9 mouse cellular contexts compared by ENCODE assay signal in genomic region chr17:66447978-66448377, GRCm38 (mm10). TPM values are rescaled to one million over a fixed set of nuclear protein-coding genes. Genes with fewer than 3 reads are reported as not detected.
DNase-seq lines count a peak whose midpoint lies in the region; ATAC-seq lines count a peak whose summit lies in the region.
"Had no signal": no experiment of that assay in that cellular context is flagged by ENCODE, and none has a peak within 500 bp of the region (broad histone marks: within the 10 kb centered on the region; RNA-seq: fewer than 3 reads in every experiment).

No protein-coding gene starts in this region.

- WGBS in liver, embryonic 11.5 days = 7% methylated on average over 13 of the region's 13 CpGs
- under 1% methylated on average over 13 of the region's 13 CpGs for WGBS in forebrain, embryonic 11.5 days
- WGBS in intestine, embryonic 16.5 days = 4% methylated on average over 13 of the region's 13 CpGs
- WGBS in neural tube, embryonic 13.5 days = 2% methylated on average over 13 of the region's 13 CpGs

- peaks cover 62% of the 10 kb centered on the region for H3K27me3 ChIP-seq in liver, embryonic 11.5 days (replicated peaks; ENCODE audit: control insufficient read depth, insufficient read depth, low read length)
- peaks cover 6% of the 10 kb centered on the region; the same call in 1 of the 2 replicates for H3K27me3 ChIP-seq in forebrain, embryonic 11.5 days (ENCODE audit: control insufficient read depth, insufficient read depth, low read length)
- peaks cover 45% of the 10 kb centered on the region for H3K27me3 ChIP-seq in intestine, embryonic 16.5 days (replicated peaks; ENCODE audit: control insufficient read depth, insufficient read depth, low read length)
- peaks cover 13% of the 10 kb centered on the region; the same call in 1 of the 2 replicates for H3K27me3 ChIP-seq in neural tube, embryonic 13.5 days

- no peak overlapping the region for H3K27ac ChIP-seq in liver, embryonic 11.5 days (ENCODE audit: low read depth, low read length)
- no peak overlapping the region for H3K27ac ChIP-seq in forebrain, embryonic 11.5 days (ENCODE audit: low read depth, low read length)
- no peak overlapping the region for H3K27ac ChIP-seq in intestine, embryonic 16.5 days (ENCODE audit: low read length)
- peak overlapping the region; percentile 97 for H3K27ac ChIP-seq in neural tube, embryonic 13.5 days (replicated peaks)

- DNase-seq in liver, embryonic 11.5 days (ENCODE audit: low spot score) = no peak
- no peak for DNase-seq in liver
- no peak for DNase-seq in forebrain, embryonic 11.5 days (ENCODE audit: low spot score)
- DNase-seq in left cerebral cortex, adult 9 months (ENCODE audit: low spot score in 2 of 2) = no peak
- DNase-seq in frontal cortex, adult 2 months (ENCODE audit: extremely low spot score in 1 of 2, low spot score in 1 of 2) = no peak
- no peak for DNase-seq in kidney, postnatal 36 days

- H3K4me1 ChIP-seq in liver, embryonic 11.5 days (replicated peaks; ENCODE audit: control insufficient read depth, insufficient read depth, low read length) = no peaks in the 10 kb centered on the region; the same call in 1 of the 2 replicates
- peaks cover 24% of the 10 kb centered on the region for H3K4me1 ChIP-seq in forebrain, embryonic 11.5 days (replicated peaks; ENCODE audit: control insufficient read depth, insufficient read depth, low read length)
- peaks cover 18% of the 10 kb centered on the region for H3K4me1 ChIP-seq in intestine, embryonic 16.5 days (ENCODE audit: control insufficient read depth, insufficient read depth, low read length)
- peaks cover 71% of the 10 kb centered on the region for H3K4me1 ChIP-seq in neural tube, embryonic 13.5 days (replicated peaks)

- peak overlapping the region; percentile 34; the same call in 1 of the 2 replicates for H3K9ac ChIP-seq in liver, embryonic 11.5 days (ENCODE audit: low read depth, low read length)
- peak overlapping the region; percentile 94 for H3K9ac ChIP-seq in forebrain, embryonic 11.5 days (ENCODE audit: low read length)
- peak overlapping the region; percentile 76 for H3K9ac ChIP-seq in intestine, embryonic 16.5 days (ENCODE audit: low read depth, low read length)
- H3K9ac ChIP-seq in neural tube, embryonic 13.5 days = peak overlapping the region; percentile 99

- no peaks in the 10 kb centered on the region for H3K9me3 ChIP-seq in liver, embryonic 11.5 days (ENCODE audit: control insufficient read depth, low read length)
- H3K9me3 ChIP-seq in forebrain, embryonic 11.5 days (ENCODE audit: control insufficient read depth, low read length) = no peaks in the 10 kb centered on the region
- H3K9me3 ChIP-seq in intestine, embryonic 16.5 days (ENCODE audit: control insufficient read depth, low read length) = no peaks in the 10 kb centered on the region
- H3K9me3 ChIP-seq in neural tube, embryonic 13.5 days = no peaks in the 10 kb centered on the region

- H3K4me3 ChIP-seq in liver, embryonic 11.5 days (ENCODE audit: low read depth, low read length) = peak overlapping the region; percentile 59
- H3K4me3 ChIP-seq in forebrain, embryonic 11.5 days (ENCODE audit: low read depth, low read length) = peak overlapping the region; percentile 93
- H3K4me3 ChIP-seq in intestine, embryonic 16.5 days (ENCODE audit: low read length) = peak overlapping the region; percentile 76
- H3K4me3 ChIP-seq in neural tube, embryonic 13.5 days = peak overlapping the region; percentile 92

- H3K36me3 ChIP-seq in liver, embryonic 11.5 days (ENCODE audit: control insufficient read depth, insufficient read depth, low read length) = no peaks in the 10 kb centered on the region
- H3K36me3 ChIP-seq in forebrain, embryonic 11.5 days (ENCODE audit: control insufficient read depth, insufficient read depth, low read length) = no peaks in the 10 kb centered on the region
- H3K36me3 ChIP-seq in intestine, embryonic 16.5 days (ENCODE audit: control insufficient read depth, insufficient read depth, low read length) = no peaks in the 10 kb centered on the region
- no peaks in the 10 kb centered on the region for H3K36me3 ChIP-seq in neural tube, embryonic 13.5 days

- peak overlapping the region; percentile 85 for H3K4me2 ChIP-seq in liver, embryonic 11.5 days
- peak overlapping the region; percentile 84 for H3K4me2 ChIP-seq in forebrain, embryonic 11.5 days (ENCODE audit: low read depth, low read length, severe bottlenecking)
- peak overlapping the region; percentile 99 for H3K4me2 ChIP-seq in intestine, embryonic 16.5 days (ENCODE audit: low read depth, low read length)
- peak overlapping the region; percentile 91 for H3K4me2 ChIP-seq in neural tube, embryonic 13.5 days

- no peak for ATAC-seq in liver, embryonic 11.5 days (replicated peaks; ENCODE audit: low FRiP score)
- ATAC-seq in forebrain, embryonic 11.5 days (replicated peaks; ENCODE audit: low FRiP score) = no peak
- ATAC-seq in intestine, embryonic 16.5 days = no peak
- ATAC-seq in neural tube, embryonic 13.5 days (ENCODE audit: low read depth) = no peak

RNA-seq across cellular contexts. Expression of gene Mtcl1, which starts 1.6 kb away (rescaled TPM):
- 0.96 and 1.7 TPM in 2 replicates for polyA plus RNA-seq in liver, embryonic 11.5 days (2014; fragmentation: Nextera tagmentation; extraction: Ambion mirVana)
- polyA plus RNA-seq in forebrain, embryonic 11.5 days (2014; fragmentation: Nextera tagmentation; extraction: Ambion mirVana) = 40.0 and 47.3 TPM in 2 replicates
- 4.0 and 4.1 TPM in 2 replicates for polyA plus RNA-seq in intestine, embryonic 16.5 days (2015; fragmentation: Nextera tagmentation; extraction: Ambion mirVana)
- 26.4 and 28.0 TPM in 2 replicates for polyA plus RNA-seq in neural tube, embryonic 13.5 days (2015; fragmentation: Nextera tagmentation; extraction: Ambion mirVana)
- 35.6 and 38.5 TPM in 2 replicates for polyA plus RNA-seq in frontal cortex, adult 2 months (2012; rRNA removed)
- polyA plus RNA-seq: erythroblast, embryonic 14.5 days had no signal

Comparison
In these comparisons a context has a peak if more than half of its experiments do, and no peak if none do; other contexts are left out.
1. H3K9ac ChIP-seq: peak in every context shown above with its lines; median percentile 99 in neural tube, embryonic 13.5 days; 94 in forebrain, embryonic 11.5 days; 76 in intestine, embryonic 16.5 days; 34 in liver, embryonic 11.5 days.